Mouse (Mus musculus): ENCODE data around the gene Ipmk. TPM values are rescaled to one million over a fixed set of nuclear protein-coding genes. Genes with fewer than 3 reads are reported as not detected.
A peak's percentile ranks its signal among the peaks of the same experiment; 100 is the strongest.
"Not testable (repeated sequence)": the region's sequence is repeated elsewhere in the genome, so short reads cannot be mapped to it uniquely, and the experiment has no call there.

The Ipmk gene
- polyA plus RNA-seq, 1 experiment from 2014 or later, result 32.4 TPM

DNA sequence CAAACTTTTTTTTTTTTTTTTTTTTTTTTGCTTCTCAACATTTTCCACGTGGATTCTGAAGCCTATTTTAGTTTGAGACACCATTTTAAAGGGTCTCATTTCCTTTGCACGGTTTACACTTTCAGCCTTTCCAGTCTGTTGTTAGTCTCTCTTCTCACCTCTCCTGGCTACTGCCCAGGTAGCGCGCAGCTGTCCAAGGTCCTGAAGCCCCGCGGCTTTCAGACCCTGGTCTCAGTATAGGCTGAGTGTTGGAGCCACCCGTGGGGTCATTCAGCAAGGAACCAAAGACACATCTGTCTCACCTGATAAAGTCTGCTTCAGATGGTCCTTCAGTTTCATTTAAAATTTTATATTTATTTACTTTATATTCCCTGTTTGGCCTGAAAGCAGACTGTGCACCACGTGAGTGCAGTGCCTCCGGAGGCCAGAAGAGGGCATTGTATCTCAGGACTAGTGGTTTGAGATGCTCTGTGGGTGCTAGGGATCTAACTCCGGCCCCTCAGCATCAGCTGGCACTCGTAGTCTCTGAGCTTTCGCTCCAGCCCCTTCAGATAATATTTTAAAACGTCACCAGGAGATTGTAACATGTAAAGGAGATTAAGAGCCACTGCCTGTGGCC is 80.8 kb downstream of the Ipmk start:
- WGBS, result 59% methylated on average over 13 of the region's 13 CpGs
- TF ChIP-seq CTCF (IDR thresholded peaks at IDR 0.05; ENCODE audit: low read depth), result no peak
- Histone ChIP-seq H3K4me1 (replicated peaks; ENCODE audit: control insufficient read depth, insufficient read depth, low read length) (no peaks in the 10 kb centered on the region), H3K27me3 (replicated peaks; ENCODE audit: control insufficient read depth, insufficient read depth, low read length) (no peaks in the 10 kb centered on the region), H3K36me3 (ENCODE audit: control insufficient read depth, insufficient read depth) (no peaks in the 10 kb centered on the region), H3K4me2 (replicated peaks; ENCODE audit: low read depth) (no peak overlapping the region), H3K9me3 (ENCODE audit: control insufficient read depth) (0 out of 2 replicates have a peak, but pooled peaks cover 4% of the 10 kb centered on the region), H3K27ac (ENCODE audit: low read depth, low read length) (no peak overlapping the region), H3K9ac (ENCODE audit: low read depth, low read length) (no peak overlapping the region), H3K4me3 (ENCODE audit: low read depth, low read length) (no peak overlapping the region)
- ATAC-seq, result no peak

DNA sequence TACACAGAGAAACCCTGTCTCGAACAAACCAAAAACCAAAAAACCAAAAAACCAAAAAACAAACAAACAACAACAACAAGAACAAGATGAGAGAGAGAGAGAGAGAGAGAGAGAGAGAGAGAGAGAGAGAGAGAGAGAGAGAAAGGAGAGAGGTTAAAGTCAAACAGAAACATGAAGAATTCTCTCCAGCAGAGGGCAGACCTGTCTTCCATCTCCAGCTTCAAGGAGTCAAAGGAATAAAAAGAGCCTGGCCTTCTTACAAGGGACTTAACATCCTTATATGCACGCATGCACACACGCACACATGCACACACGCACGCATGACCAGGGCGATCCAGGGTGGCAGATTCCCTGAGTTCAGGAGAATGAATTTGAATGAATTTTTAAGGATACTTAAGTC is 83.1 kb downstream of the Ipmk start:
- TF ChIP-seq CTCF (IDR thresholded peaks at IDR 0.05; ENCODE audit: low read depth), result peak; percentile 24; the same call in 1 of the 2 replicates
- no peak overlapping the region for H3K4me2 ChIP-seq (replicated peaks; ENCODE audit: low read depth)
- WGBS, result 94% methylated on average over 6 of the region's 6 CpGs

GRCm38 (mm10) chr10:71443086-71443485 is 95.5 kb downstream of the Ipmk start:
- H3K9ac ChIP-seq (ENCODE audit: low read depth, low read length), result no peak overlapping the region
- H3K4me2 ChIP-seq (replicated peaks; ENCODE audit: low read depth), result no peak overlapping the region
- H3K9me3 ChIP-seq (ENCODE audit: control insufficient read depth), result no peaks in the 10 kb centered on the region
- no peaks in the 10 kb centered on the region for H3K4me1 ChIP-seq (replicated peaks; ENCODE audit: control insufficient read depth, insufficient read depth, low read length)
- no peaks in the 10 kb centered on the region for H3K36me3 ChIP-seq (ENCODE audit: control insufficient read depth, insufficient read depth)
- H3K4me3 ChIP-seq (ENCODE audit: low read depth, low read length), result no peak overlapping the region
- no peak overlapping the region for H3K27ac ChIP-seq (ENCODE audit: low read depth, low read length)
- H3K27me3 ChIP-seq (replicated peaks; ENCODE audit: control insufficient read depth, insufficient read depth, low read length), result no peaks in the 10 kb centered on the region
- no peak for ATAC-seq
- TF ChIP-seq CTCF (IDR thresholded peaks at IDR 0.05; ENCODE audit: low read depth), result no peak

More for the DNA sequence above, 83.1 kb downstream of the Ipmk start:
- ATAC-seq, result no peak
- no peak overlapping the region for H3K4me3 ChIP-seq (ENCODE audit: low read depth, low read length)
- no peaks in the 10 kb centered on the region for H3K36me3 ChIP-seq (ENCODE audit: control insufficient read depth, insufficient read depth)
- no peak overlapping the region for H3K27ac ChIP-seq (ENCODE audit: low read depth, low read length)
- no peaks in the 10 kb centered on the region for H3K27me3 ChIP-seq (replicated peaks; ENCODE audit: control insufficient read depth, insufficient read depth, low read length)
- no peak overlapping the region for H3K9ac ChIP-seq (ENCODE audit: low read depth, low read length)
- H3K4me1 ChIP-seq (replicated peaks; ENCODE audit: control insufficient read depth, insufficient read depth, low read length), result no peaks in the 10 kb centered on the region
- 0 out of 2 replicates have a peak, but pooled peaks cover 4% of the 10 kb centered on the region for H3K9me3 ChIP-seq (ENCODE audit: control insufficient read depth)

DNA sequence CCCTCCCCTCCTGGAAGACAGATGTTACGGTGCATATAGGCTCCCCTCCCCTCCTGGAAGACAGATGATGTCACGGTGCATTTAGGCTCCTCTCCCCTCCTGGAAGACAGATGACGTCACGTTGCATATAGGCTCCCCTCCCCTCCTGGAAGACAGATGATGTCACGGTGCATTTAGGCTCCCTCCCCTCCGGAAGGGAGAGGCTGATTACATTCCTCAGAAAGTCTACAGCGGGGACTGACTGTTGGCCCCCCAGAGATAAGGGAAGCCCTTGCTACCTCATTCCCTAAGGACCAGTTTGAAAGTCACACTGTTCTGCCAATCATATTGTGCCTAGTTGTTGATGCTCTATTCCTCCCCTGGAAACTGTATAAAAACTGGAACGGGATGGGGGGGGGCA is 100.1 kb downstream of the Ipmk start:
- TF ChIP-seq CTCF (IDR thresholded peaks at IDR 0.05; ENCODE audit: low read depth), result no peak
- H3K9ac ChIP-seq (ENCODE audit: low read depth, low read length), result no peak overlapping the region
- no peak overlapping the region for H3K27ac ChIP-seq (ENCODE audit: low read depth, low read length)
- no peak for ATAC-seq
- 71% methylated on average over 8 of the region's 8 CpGs for WGBS
- H3K9me3 ChIP-seq (ENCODE audit: control insufficient read depth), result no peaks in the 10 kb centered on the region
- no peaks in the 10 kb centered on the region for H3K27me3 ChIP-seq (replicated peaks; ENCODE audit: control insufficient read depth, insufficient read depth, low read length)
- no peaks in the 10 kb centered on the region for H3K36me3 ChIP-seq (ENCODE audit: control insufficient read depth, insufficient read depth)
- H3K4me2 ChIP-seq (replicated peaks; ENCODE audit: low read depth), result no peak overlapping the region
- H3K4me1 ChIP-seq (replicated peaks; ENCODE audit: control insufficient read depth, insufficient read depth, low read length), result no peaks in the 10 kb centered on the region
- H3K4me3 ChIP-seq (ENCODE audit: low read depth, low read length), result no peak overlapping the region

DNA sequence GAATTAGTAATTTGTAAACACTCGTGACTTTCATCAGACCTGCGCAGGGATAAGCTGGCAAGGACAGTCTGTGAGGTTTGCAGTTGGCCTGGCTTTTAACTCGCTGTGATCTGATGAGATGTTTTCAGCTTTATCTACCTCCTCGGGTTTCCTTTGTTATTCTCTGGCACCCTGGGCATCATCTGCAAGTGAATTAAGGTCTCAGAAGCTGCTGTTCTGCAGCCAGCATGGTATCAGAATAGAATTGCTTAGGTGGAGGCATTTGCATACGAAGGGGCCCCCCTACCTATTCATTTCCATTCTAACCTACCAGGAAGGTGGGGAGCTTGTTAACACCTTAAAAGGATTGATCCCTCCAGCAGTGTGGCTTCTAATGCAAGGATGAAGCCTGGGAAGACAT is 100.7 kb downstream of the Ipmk start:
- Histone ChIP-seq H3K27me3 (replicated peaks; ENCODE audit: control insufficient read depth, insufficient read depth, low read length) (no peaks in the 10 kb centered on the region), H3K4me2 (replicated peaks; ENCODE audit: low read depth) (no peak overlapping the region), H3K36me3 (ENCODE audit: control insufficient read depth, insufficient read depth) (no peaks in the 10 kb centered on the region), H3K9me3 (ENCODE audit: control insufficient read depth) (no peaks in the 10 kb centered on the region), H3K27ac (ENCODE audit: low read depth, low read length) (no peak overlapping the region), H3K4me1 (replicated peaks; ENCODE audit: control insufficient read depth, insufficient read depth, low read length) (no peaks in the 10 kb centered on the region), H3K4me3 (ENCODE audit: low read depth, low read length) (no peak overlapping the region), H3K9ac (ENCODE audit: low read depth, low read length) (no peak overlapping the region)
- TF ChIP-seq CTCF (IDR thresholded peaks at IDR 0.05; ENCODE audit: low read depth), result no peak
- 73% methylated on average over 5 of the region's 5 CpGs for WGBS
- no peak for ATAC-seq

- no peak overlapping the region for H3K4me3 ChIP-seq (ENCODE audit: low read depth, low read length)
- no peaks in the 10 kb centered on the region for H3K9me3 ChIP-seq (ENCODE audit: control insufficient read depth)
- no peaks in the 10 kb centered on the region for H3K36me3 ChIP-seq (ENCODE audit: control insufficient read depth, insufficient read depth)
- no peak for TF ChIP-seq CTCF (IDR thresholded peaks at IDR 0.05; ENCODE audit: low read depth)
- H3K27ac ChIP-seq (ENCODE audit: low read depth, low read length), result no peak overlapping the region
- ATAC-seq, result no peak
- no peak overlapping the region for H3K9ac ChIP-seq (ENCODE audit: low read depth, low read length)
- H3K4me1 ChIP-seq (replicated peaks; ENCODE audit: control insufficient read depth, insufficient read depth, low read length), result no peaks in the 10 kb centered on the region
- no peaks in the 10 kb centered on the region for H3K27me3 ChIP-seq (replicated peaks; ENCODE audit: control insufficient read depth, insufficient read depth, low read length)
- H3K4me2 ChIP-seq (replicated peaks; ENCODE audit: low read depth), result no peak overlapping the region
- 80% methylated on average over 3 of the region's 3 CpGs for WGBS
Observed at GRCm38 (mm10) chr10:71455355-71455754, 107.8 kb downstream of the Ipmk start.

DNA sequence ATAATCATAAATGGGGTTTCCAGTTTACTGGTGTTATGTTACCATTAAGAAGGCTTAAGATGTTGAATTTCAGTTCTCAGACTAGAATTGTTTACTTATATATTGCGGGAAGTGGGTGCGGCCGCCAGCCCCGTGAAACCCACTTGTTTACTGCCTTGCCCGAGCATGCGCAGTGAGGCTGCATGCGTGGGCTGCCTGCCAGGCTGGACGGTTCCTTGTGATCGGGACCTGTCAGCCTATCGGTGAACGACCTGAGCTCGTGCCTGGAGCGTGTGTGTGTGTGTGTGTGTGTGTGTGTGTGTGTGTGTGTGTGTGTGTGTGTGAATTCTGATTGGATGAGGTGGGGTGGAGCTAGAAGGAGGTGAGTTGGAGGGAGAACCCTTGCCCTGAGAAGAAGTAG is 114.8 kb downstream of the Ipmk start:
- 75% methylated on average over 13 of the region's 13 CpGs for WGBS
- not testable (repeated sequence) for H3K27ac ChIP-seq (ENCODE audit: low read depth, low read length); ATAC-seq

More for the DNA sequence above, 114.8 kb downstream of the Ipmk start:
- H3K27me3 ChIP-seq (replicated peaks; ENCODE audit: control insufficient read depth, insufficient read depth, low read length); H3K4me3 ChIP-seq (ENCODE audit: low read depth, low read length); H3K9me3 ChIP-seq (ENCODE audit: control insufficient read depth); H3K9ac ChIP-seq (ENCODE audit: low read depth, low read length); H3K36me3 ChIP-seq (ENCODE audit: control insufficient read depth, insufficient read depth); H3K4me1 ChIP-seq (replicated peaks; ENCODE audit: control insufficient read depth, insufficient read depth, low read length); H3K4me2 ChIP-seq (replicated peaks; ENCODE audit: low read depth): not testable (repeated sequence)

Data from intestine, postnatal 0 days (tissue).